Mouse (Mus musculus) kidney, adult 9 months (tissue): ENCODE results near the gene Adamtsl3.

ENCODE experiments used
- DNase-seq: peaks from one replicate; pipeline ENCODE4 v3.0.0; 2022

Gene Adamtsl3

GRCm38 (mm10) chr7:82335211-82336121, at the start of gene Adamtsl3:
TSS of gene Adamtsl3 (plus strand) at chr7:82335694.
- DNase-seq: peak; percentile 16

GRCm38 (mm10) chr7:82287242-82287641, 48.3 kb upstream of the Adamtsl3 start:
- no peak for DNase-seq

GRCm38 (mm10) chr7:82293441-82293840, 42.1 kb upstream of the Adamtsl3 start:
- DNase-seq: no peak

GRCm38 (mm10) chr7:82294083-82294482, 41.4 kb upstream of the Adamtsl3 start:
- DNase-seq: no peak

GRCm38 (mm10) chr7:82294611-82295010, 40.9 kb upstream of the Adamtsl3 start:
- DNase-seq: no peak

GRCm38 (mm10) chr7:82308398-82308797, 27.1 kb upstream of the Adamtsl3 start:
- no peak for DNase-seq

GRCm38 (mm10) chr7:82318515-82318914, 17.0 kb upstream of the Adamtsl3 start:
- DNase-seq: no peak

- DNase-seq: no peak
Measured at GRCm38 (mm10) chr7:82326616-82327015, 8.9 kb upstream of the Adamtsl3 start.

GRCm38 (mm10) chr7:82327201-82327600, 8.3 kb upstream of the Adamtsl3 start:
- no peak for DNase-seq

GRCm38 (mm10) chr7:82327881-82328280, 7.6 kb upstream of the Adamtsl3 start:
- DNase-seq: no peak

- DNase-seq: no peak
Measured at GRCm38 (mm10) chr7:82329831-82330230, 5.7 kb upstream of the Adamtsl3 start.

GRCm38 (mm10) chr7:82330860-82331259, 4.6 kb upstream of the Adamtsl3 start:
- DNase-seq: no peak

GRCm38 (mm10) chr7:82334000-82334399, 1.5 kb upstream of the Adamtsl3 start:
- DNase-seq: no peak

GRCm38 (mm10) chr7:82336132-82336531, 638 bp downstream of the Adamtsl3 start:
- DNase-seq: no peak

- no peak for DNase-seq
Measured at GRCm38 (mm10) chr7:82338121-82338520, 2.6 kb downstream of the Adamtsl3 start.

GRCm38 (mm10) chr7:82338532-82338931, 3.0 kb downstream of the Adamtsl3 start:
- no peak for DNase-seq

GRCm38 (mm10) chr7:82339214-82339613, 3.7 kb downstream of the Adamtsl3 start:
- no peak for DNase-seq

GRCm38 (mm10) chr7:82341476-82341875, 6.0 kb downstream of the Adamtsl3 start:
- no peak for DNase-seq

GRCm38 (mm10) chr7:82346706-82347105, 11.2 kb downstream of the Adamtsl3 start:
- no peak for DNase-seq

- DNase-seq: no peak
Measured at GRCm38 (mm10) chr7:82349796-82350195, 14.3 kb downstream of the Adamtsl3 start.

- DNase-seq: no peak
Measured at GRCm38 (mm10) chr7:82350421-82350820, 14.9 kb downstream of the Adamtsl3 start.

- DNase-seq: no peak
Measured at GRCm38 (mm10) chr7:82359146-82359545, 23.7 kb downstream of the Adamtsl3 start.

- DNase-seq: no peak
Measured at GRCm38 (mm10) chr7:82359674-82360073, 24.2 kb downstream of the Adamtsl3 start.

GRCm38 (mm10) chr7:82360186-82360585, 24.7 kb downstream of the Adamtsl3 start:
- DNase-seq: no peak

GRCm38 (mm10) chr7:82361127-82361526, 25.6 kb downstream of the Adamtsl3 start:
- DNase-seq: no peak
